Comparison of ENCODE assay signal across 7 mouse cellular contexts in genomic region chr9:72871506-72872297, GRCm38 (mm10). TPM values are rescaled to one million over a fixed set of nuclear protein-coding genes. Genes with fewer than 3 reads are reported as not detected.
DNase-seq lines count a peak whose midpoint lies in the region; ATAC-seq and TF ChIP-seq lines count a peak whose summit lies in the region.

No protein-coding gene starts in this region.

- no peak for TF ChIP-seq POLR2A in brain, embryonic 14.5 days (IDR thresholded peaks at IDR 0.05; ENCODE audit: borderline replicate concordance, extremely low read depth, insufficient read depth, insufficient read length, poor library complexity, severe bottlenecking)

- H3K4me2 ChIP-seq in heart, embryonic 15.5 days, result peak overlapping the region; percentile 33
- H3K4me2 ChIP-seq in liver, postnatal 0 days (ENCODE audit: low read depth, low read length), result peak overlapping the region; percentile 49

- H3K4me1 ChIP-seq in ES-E14 (ENCODE audit: control insufficient read depth in 2 of 2, insufficient read depth in 2 of 2, low read length in 2 of 2, poor library complexity in 1 of 2), result peaks cover 6 to 12% of the 10 kb centered on the region in 2 experiments; a peak in 3 of 4 replicates
- peaks cover 20% of the 10 kb centered on the region for H3K4me1 ChIP-seq in heart, embryonic 15.5 days (replicated peaks)
- peaks cover 6% of the 10 kb centered on the region; the same call in 1 of the 2 replicates for H3K4me1 ChIP-seq in liver, postnatal 0 days (ENCODE audit: insufficient read depth)

- peak overlapping the region in 1 of 2 experiments; percentile 15; a peak in 1 of 4 replicates for H3K4me3 ChIP-seq in ES-E14 (ENCODE audit: insufficient read depth in 1 of 2, low read depth in 1 of 2, low read length in 2 of 2, poor library complexity in 1 of 2, severe bottlenecking in 1 of 2)
- peak overlapping the region; percentile 18; the same call in 1 of the 2 replicates for H3K4me3 ChIP-seq in heart, embryonic 15.5 days
- no peak overlapping the region for H3K4me3 ChIP-seq in liver, postnatal 0 days (ENCODE audit: low read depth, low read length)

- peak; percentile 79 for DNase-seq in ES-E14 (ENCODE audit: low read depth, low spot score)
- DNase-seq in brain, embryonic 14.5 days (ENCODE audit: low read depth), result peak; percentile 69
- DNase-seq in liver, postnatal 0 days, result no peak
- DNase-seq in right cerebral cortex, adult 18-20 months, result no peak
- no peak for DNase-seq in layer of hippocampus, postnatal 36 days
- DNase-seq in layer of hippocampus, postnatal 14 days (ENCODE audit: low spot score in 2 of 2), result no peak

- H3K27me3 ChIP-seq in heart, embryonic 15.5 days, result no peaks in the 10 kb centered on the region
- H3K27me3 ChIP-seq in liver, postnatal 0 days (ENCODE audit: insufficient read depth, low read length), result no peaks in the 10 kb centered on the region

- no peak for ATAC-seq in heart, embryonic 15.5 days (replicated peaks; ENCODE audit: insufficient number of reproducible peaks, insufficient read depth, low FRiP score, low read depth)
- no peak for ATAC-seq in liver, postnatal 0 days

- in situ Hi-C loops in ES-E14 (cut with MboI; ENCODE audit: low sequenced_read_pairs in 2 of 2, unreplicated experiment in 2 of 2), result no loop called here

- no peak overlapping the region for H3K9ac ChIP-seq in ES-E14 (ENCODE audit: insufficient read depth, low read depth, low read length, poor library complexity, severe bottlenecking)
- no peak overlapping the region for H3K9ac ChIP-seq in heart, embryonic 15.5 days
- no peak overlapping the region for H3K9ac ChIP-seq in liver, postnatal 0 days (replicated peaks)

- 17% methylated on average over 13 of the region's 13 CpGs for WGBS in heart, embryonic 15.5 days
- WGBS in liver, postnatal 0 days (ENCODE audit: insufficient replicate concordance), result 14% methylated on average over 13 of the region's 13 CpGs

- no peaks in the 10 kb centered on the region for H3K36me3 ChIP-seq in ES-E14 (ENCODE audit: control insufficient read depth, insufficient read depth, low read length, poor library complexity, severe bottlenecking)
- H3K36me3 ChIP-seq in heart, embryonic 15.5 days, result no peaks in the 10 kb centered on the region
- no peaks in the 10 kb centered on the region for H3K36me3 ChIP-seq in liver, postnatal 0 days (replicated peaks; ENCODE audit: insufficient read depth, low read length)

- H3K9me3 ChIP-seq in ES-E14 (ENCODE audit: control insufficient read depth, insufficient read depth, low read depth, low read length), result no peaks in the 10 kb centered on the region
- H3K9me3 ChIP-seq in heart, embryonic 15.5 days (replicated peaks), result no peaks in the 10 kb centered on the region
- no peaks in the 10 kb centered on the region for H3K9me3 ChIP-seq in liver, postnatal 0 days (ENCODE audit: low read length)

- no peak for TF ChIP-seq CTCF in brain, embryonic 14.5 days (IDR thresholded peaks at IDR 0.05; ENCODE audit: borderline replicate concordance, extremely low read depth, insufficient read depth, insufficient read length)
- no peak for TF ChIP-seq CTCF in liver, postnatal 0 days (IDR thresholded peaks at IDR 0.05; ENCODE audit: low read depth)

- peak overlapping the region; percentile 64; the same call in 1 of the 2 replicates for H3K27ac ChIP-seq in ES-E14 (ENCODE audit: insufficient read depth, low read depth, low read length, poor library complexity, severe bottlenecking)
- peak overlapping the region; percentile 41 for H3K27ac ChIP-seq in heart, embryonic 15.5 days
- no peak overlapping the region for H3K27ac ChIP-seq in liver, postnatal 0 days (ENCODE audit: low read depth)

- TF ChIP-seq EP300 in liver, postnatal 0 days (IDR thresholded peaks at IDR 0.05; ENCODE audit: low read depth), result no peak

TF ChIP-seq in ES-E14, 5 proteins besides CTCF, POLR2A, EP300 and RAD21:
- TF ChIP-seq MAFK (IDR thresholded peaks at IDR 0.05; ENCODE audit: insufficient read depth, low read depth, low read length) (no peak), ZNF384 (IDR thresholded peaks at IDR 0.05; ENCODE audit: low read depth, low read length) (peak; percentile 84)

RNA-seq across cellular contexts. Expression of gene Pygo1, which starts 53.7 kb away (rescaled TPM):
- 0.42 and 0.58 TPM in 2 replicates for total RNA-seq in ES-E14 (2012; rRNA removed)
- 12.9 and 19.0 TPM in 2 replicates for polyA plus RNA-seq in brain, embryonic 14.5 days (2012; rRNA removed)
- 2.1 and 2.6 TPM in 2 replicates for polyA plus RNA-seq in heart, embryonic 15.5 days (2015; fragmentation: Nextera tagmentation; extraction: Ambion mirVana)
- 0.06 and 0.08 TPM in 2 replicates for polyA plus RNA-seq in liver, postnatal 0 days (2015; fragmentation: Nextera tagmentation; extraction: Ambion mirVana)
- 10 to 100 TPM; 29.5 to 30.8 TPM for total RNA-seq in layer of hippocampus, postnatal 36 days (2021)
- 10 to 100 TPM; 26.0 to 28.6 TPM for total RNA-seq in layer of hippocampus, postnatal 14 days (2021)

Comparison
In these comparisons a context has a peak if more than half of its experiments do, and no peak if none do; other contexts are left out.
1. DNase-seq: peak in ES-E14 (single experiment) and brain, embryonic 14.5 days (single experiment); none in liver, postnatal 0 days (single experiment), right cerebral cortex, adult 18-20 months (single experiment), layer of hippocampus, postnatal 36 days (0 of 2) and layer of hippocampus, postnatal 14 days (0 of 2).
2. RNA of gene Pygo1, which starts 53.7 kb away (total RNA-seq): 29.5 to 30.8 TPM in layer of hippocampus, postnatal 36 days and 26.0 to 28.6 TPM in layer of hippocampus, postnatal 14 days; 0.42 to 0.58 TPM in ES-E14; every median in the first group is over 10 times any median in the second.